Mouse (Mus musculus) adrenal gland, postnatal 4 days (tissue): ENCODE measurements at regions not wholly inside any gene's neighbourhood (a gene's known extent, or its start where the extent isn't known, plus 50 kb on each side); places are given as distances from the start of the nearest gene placed in this dataset.

ENCODE experiments used
- DNase-seq, 2 experiments: peaks; one replicate each; pipeline ENCODE4 v3.0.0; 2021 to 2022; ENCODE audit warnings: low spot score in 2 of 2, mixed read lengths in 2 of 2

DNA sequence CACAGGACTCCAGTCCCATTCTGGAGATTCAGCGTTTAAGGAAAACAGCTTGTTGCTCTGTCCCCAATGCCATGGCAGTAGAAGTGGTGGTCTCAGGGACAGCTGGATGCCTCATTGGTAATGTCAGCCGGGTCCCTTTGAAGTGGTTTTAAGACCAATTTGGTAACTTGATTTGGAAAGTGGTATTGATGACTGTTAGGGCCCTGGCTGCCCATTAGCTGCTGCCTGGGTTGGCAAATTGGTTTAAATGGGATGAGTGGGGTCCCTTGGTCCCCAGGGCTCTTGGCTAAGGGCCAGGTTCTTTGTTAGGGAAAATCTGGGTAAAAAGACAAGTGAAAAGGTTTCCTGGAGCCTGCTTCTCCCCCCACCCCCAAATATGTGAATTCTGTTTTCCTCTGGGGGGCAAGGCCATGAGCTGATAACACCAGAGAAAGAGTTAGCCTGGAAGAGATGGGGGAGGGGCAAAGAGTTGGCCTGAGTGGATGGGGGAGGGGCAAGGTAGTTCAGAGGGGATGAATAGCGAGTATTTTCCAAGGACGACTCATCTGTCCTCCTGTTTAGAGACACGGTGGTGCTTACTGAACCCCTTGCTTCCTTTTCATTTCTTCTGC, 1224.6 kb upstream of the A1bg start:
- no peak for DNase-seq

DNA sequence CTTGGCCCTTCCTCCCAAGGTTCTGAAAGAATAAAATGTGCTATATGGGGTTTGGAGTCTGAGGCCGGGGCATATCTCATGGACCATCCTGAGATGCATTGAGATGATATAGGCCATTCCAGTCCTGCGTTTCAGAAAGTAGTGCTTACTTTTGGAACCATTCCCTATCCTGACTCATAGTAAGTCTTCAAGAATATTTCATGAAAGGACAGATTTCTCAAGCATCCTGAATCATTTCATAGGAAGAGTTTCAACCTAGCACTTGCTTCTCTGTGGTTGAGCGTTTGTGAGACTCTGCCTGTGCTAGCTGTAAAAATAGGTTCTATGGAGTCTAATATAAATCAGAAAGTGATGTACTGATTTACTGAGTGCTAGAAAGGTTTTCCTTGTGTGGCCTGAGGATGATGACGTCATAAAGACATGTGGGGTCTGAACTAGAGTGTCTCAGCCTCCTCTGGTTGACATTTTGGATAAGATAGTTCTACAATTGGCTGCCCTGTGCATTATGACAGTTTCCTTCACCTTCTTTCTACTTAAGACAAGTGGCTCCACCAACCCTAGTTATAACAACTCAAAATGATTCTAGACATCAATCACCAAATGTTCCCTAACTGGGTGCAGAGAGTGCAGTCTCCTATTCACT, 1223.0 kb upstream of the A1bg start:
- no peak for DNase-seq

DNA sequence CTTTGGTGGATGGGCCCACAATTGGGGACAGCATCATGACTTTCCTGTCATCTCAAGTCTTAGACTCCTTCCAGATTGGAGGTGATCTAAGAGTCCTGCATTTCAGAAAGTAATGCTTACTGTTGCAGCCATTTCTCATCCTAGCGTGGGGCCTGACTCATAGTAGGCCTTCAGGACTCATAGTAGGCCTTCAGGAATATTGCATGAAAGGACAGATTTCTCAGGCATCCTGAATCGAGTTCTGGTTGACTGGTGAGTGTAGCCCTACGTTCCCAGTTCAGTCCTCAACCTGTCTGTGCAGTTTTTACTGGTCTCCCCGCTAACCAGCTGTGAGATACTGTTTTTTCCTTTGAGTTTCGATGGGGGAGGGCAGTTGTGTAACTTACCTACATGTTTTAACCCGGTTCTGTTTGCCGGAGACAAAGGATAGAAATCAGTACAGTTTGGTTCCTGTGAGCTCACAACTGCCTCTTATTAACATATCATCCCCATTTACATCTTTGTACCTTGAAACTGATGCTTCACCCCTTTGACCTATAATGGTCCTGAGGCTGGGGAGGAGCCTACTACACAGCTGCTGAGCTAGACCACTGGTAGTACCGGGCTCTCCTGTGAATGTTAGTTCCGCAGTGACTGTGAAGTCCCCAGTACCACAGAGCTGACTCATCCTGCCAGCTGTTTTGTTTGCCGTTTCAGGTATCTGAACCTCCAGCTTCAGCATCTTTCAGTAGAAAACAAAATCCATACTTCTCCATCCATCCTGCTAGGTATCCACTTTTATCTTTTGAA, 1222.2 kb upstream of the A1bg start:
- DNase-seq: no peak

DNA sequence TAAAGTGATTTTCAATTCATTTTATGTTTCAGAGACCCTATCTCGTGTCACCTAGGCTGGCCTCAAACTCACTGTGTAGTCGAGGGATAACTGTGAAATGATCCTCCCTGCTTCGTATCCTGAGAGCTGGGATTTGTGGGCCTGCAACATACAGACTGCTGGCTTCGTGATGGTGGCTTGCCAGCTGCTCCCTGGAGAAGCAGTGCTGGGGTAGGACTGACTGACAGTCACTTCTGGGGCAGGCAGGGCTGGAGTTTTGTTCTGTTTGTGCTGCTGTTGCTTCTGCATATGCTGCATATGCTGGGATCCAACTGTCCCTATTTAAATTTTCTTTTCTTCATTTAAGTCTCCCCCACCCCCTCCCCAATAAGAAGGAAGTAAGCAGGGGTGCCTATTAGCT, 1217.0 kb upstream of the A1bg start:
- no peak for DNase-seq

DNA sequence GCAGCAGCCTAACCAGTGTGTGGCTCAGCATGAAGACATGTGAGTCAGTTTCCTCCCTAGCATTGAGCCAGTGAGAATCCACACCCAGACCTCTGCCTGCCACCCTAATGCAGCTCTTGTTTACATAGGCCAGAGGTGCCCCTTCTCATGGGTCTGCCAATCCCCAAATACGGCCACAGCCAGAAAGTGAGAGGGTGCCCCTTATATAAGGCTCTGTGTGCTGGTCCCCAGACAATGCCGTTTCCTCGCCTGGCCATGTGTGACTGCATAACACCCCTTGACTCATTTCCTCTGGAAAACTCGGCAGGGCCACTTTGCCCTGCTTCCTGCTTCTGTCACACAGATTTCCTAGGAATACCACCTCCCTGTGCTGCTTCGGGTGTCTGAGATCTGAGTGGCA, 1216.4 kb upstream of the A1bg start:
- no peak for DNase-seq

DNA sequence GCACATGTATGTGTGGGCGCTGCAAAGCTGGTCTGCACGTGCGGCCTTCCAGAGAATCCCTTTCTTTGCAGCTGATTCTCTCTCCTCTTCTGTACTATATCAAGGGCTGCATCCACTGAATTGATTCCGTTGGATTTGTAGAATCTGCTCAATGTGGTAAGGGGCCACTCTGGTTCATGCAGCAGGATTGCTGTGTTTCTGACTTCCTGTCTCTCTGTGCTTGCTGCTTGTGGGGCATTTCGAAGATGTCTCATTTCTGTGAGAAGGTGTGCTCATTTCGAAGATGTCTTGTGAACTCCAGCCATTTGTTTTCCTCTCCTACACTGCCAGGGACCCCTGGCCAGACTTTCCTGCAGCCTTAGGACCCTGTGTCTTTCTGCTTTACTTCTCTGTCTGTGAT, 1215.9 kb upstream of the A1bg start:
- no peak for DNase-seq

DNA sequence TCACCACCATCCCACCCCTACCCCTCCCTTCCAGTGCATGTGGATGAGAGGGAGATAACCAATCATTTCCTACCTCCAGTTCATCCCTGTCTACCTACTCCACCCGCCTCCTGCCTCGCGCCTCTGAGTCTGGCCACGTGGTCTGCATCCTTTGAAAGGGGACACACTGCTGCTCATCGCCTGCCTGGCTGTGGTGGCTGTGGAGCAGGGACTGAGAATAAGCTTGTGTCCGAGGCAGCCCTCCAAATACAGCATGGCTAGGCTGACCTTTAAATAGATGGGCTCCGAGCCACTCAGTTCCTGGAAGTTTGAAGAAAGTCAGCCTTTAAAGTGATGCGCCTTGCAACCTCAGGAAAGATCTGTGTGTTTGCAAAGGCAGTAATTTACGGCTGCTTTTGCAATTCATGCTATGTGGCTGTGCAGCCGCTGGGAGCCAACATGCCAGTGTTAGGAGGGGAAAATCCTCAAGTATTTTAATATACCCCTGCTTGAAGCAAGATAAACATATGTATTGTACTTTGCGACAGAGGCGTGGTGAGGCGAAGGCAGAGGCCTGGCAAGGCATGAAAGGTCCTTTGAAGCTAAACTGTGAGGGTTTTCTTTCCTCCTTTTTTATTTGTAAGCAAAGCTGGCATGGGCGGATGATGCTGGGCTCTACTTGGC, 1214.3 kb upstream of the A1bg start:
- DNase-seq: no peak

DNA sequence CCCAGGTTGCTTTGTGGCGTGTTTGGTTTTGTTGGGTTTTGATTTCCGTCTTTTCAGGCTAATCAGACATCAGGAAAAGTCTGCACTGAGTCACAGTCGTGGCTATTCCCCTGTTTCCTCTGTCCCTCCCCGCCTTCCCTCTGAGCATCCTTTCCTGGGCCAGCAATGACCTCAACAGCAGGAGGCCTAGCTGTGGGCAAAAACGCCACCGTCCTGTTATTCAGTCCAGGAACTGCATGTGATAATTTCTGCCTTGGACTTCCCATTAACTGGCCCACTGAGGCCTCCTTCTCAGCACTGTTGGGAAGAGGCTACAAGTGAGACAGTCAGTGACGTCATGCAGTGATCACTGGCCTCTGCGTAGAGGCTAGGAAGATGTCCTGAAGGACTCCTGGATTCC, 1212.0 kb upstream of the A1bg start:
- DNase-seq: no peak

DNA sequence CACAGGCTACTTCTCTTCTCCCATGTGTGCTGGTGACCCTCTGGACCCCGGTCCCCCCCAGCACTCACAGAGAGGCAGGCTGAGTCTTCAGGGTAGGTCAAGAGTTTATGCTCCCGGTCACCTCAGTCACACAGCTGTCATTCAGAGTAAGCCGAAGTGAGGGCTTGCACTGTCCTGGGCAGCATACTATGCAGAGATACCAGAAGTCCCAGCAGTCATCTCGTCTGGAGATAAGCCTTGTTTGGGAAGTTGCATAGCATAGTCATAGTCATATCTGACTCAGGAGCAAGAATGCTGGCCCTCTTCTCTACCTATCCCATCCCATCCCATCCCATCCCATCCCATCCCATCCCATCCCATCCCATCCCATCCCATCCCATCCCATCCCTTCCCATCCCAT, 1211.5 kb upstream of the A1bg start:
- no peak for DNase-seq

DNA sequence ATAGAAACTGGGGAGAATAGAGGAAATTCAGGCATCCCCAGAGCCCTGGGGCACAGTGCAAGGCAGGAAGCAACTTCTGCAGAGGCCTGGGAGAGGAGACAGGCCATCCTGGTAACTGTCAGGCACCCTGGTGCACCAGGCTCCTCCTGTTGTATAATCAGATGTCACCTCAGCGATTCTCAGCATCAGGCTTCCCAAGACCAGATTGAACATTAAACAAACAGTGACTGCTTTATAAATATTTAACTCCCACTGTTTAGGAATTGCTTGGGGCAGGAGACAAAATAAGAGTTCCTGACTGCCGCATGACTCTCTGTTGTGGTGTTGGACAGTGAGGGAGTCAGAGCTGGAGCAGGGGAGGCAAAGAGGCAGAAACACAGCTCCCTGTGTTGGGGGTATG, 1210.1 kb upstream of the A1bg start:
- DNase-seq: no peak

DNA sequence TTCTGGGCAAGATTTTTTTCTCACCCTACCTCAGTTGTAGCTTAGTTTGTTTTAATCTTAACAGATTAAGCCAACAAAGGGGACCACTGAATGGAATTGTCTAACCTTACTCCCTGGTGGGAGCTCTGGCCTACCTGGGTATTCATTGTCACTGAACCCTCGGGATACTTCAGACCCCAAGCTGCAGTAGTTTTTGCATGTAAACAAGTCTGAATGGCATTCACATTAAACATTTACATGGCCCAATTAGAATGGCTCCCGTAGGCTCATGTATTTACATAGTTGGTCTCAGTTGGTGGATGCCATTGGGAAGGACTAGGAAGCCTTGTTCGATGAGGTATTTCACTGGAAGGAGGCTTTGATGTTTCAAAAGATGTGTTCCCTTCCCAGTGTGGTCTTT, 1208.9 kb upstream of the A1bg start:
- DNase-seq: no peak

DNA sequence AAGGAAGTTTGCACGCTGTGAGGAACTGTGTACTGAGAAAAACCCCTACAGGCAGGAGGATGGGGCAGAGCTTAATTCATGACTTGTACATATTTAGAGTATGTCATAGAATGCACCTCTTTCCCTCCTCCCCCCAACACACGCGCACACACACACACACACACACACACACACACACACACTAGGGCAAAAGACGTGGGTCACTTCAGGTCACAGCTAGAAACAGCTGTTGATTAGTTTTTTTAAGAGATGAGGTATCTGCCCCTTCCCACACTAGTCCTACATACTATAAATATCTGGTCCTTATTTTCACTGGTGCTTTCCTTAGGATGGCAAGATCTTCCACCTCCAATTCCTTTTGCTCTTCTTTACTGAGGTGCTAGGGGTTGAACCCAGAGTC, 1207.7 kb upstream of the A1bg start:
- DNase-seq: no peak

DNA sequence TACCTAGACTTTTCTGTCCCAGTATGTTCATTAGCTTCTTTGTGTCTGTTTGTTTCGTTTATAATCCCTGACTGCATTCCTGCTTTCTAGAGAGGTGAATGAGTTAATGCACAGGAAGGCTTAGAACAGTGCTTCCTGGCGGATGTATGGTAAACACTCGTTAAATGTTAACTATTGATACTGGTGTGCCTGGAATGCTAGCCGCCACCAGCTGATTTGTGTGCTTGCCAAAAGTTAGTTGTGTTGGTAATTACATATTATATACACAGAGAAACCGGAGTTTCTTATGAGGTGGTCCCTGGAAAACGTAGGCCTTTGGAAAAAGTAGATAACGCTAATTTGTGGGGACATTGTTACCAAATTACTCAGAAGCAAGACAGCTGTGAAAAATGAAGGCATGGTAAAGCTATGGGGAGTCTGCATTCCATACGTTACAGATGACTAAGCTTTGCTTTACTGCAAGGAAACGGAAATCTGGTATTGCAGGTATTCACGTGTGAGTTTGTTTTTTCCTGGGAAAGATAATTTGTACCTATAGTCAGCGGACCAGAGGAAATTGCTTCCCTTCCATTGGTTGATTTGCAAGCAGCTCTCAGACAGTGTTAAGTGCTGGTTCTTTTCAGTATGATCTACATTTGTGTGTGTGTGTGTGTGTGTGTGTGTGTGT, 1205.9 kb upstream of the A1bg start:
- no peak for DNase-seq

DNA sequence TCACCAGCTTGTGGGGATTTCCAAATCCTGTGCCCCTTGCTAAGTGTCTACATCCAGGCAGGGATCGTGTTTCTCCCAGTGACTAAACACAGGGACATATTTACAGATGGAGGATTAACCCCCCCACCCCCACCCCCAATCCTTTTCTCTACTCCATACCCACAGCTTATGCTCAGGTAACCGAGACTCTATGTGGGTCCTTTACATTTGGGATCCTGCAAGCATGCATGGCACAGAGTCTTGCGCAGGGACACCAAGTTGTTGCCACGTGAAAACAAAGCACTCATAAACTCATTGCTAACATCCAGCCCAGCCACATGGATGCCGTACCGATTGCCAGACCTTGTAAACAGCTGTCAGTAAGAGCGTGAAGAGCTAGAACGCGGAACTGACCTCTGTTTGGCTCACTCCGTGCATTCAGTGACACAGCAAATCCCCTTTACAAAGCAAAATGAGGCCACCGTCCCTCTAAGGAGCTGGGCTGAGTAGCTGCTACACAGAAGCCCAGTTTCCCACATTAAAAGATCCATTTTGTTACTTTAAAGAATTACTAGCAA, 1204.9 kb upstream of the A1bg start:
- no peak for DNase-seq

DNA sequence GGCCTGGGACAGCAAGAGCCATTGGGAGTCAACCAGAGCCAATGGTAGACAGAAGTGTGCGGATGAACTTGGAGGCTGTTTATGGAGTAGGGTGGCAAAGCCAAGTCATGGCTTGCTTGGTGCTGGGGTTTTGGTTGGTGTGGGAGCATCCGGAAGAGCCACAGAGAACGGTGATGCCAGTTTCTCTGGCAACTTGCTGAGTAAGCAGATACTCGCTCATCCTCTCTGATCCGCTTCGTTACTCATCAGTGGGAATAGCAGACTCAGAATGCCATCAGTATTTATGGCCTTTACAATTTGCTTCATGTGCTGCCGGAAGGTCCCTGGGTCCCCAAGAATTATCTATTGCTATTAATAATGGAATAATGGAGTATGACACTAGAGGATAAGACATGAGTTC, 1202.9 kb upstream of the A1bg start:
- DNase-seq: no peak

DNA sequence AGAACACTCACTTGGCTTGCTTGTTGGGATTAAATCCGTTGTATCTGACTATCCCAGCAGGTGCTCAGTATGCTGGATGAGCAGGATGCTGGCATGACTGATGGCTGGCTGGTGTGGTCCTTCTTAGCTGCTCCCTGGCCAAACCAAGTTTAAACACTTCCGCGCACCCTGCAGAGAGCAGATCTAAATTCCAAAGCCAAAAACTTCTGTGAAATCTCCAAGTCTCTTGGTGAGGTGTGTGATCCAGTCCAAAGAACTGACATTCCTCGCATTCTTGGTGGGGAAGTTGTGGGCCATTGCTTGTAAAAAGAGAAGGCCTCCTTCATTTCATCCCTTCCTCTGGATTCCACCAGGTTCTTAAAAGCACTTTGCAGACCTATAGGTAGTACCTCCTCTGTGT, 1200.9 kb upstream of the A1bg start:
- no peak for DNase-seq

DNA sequence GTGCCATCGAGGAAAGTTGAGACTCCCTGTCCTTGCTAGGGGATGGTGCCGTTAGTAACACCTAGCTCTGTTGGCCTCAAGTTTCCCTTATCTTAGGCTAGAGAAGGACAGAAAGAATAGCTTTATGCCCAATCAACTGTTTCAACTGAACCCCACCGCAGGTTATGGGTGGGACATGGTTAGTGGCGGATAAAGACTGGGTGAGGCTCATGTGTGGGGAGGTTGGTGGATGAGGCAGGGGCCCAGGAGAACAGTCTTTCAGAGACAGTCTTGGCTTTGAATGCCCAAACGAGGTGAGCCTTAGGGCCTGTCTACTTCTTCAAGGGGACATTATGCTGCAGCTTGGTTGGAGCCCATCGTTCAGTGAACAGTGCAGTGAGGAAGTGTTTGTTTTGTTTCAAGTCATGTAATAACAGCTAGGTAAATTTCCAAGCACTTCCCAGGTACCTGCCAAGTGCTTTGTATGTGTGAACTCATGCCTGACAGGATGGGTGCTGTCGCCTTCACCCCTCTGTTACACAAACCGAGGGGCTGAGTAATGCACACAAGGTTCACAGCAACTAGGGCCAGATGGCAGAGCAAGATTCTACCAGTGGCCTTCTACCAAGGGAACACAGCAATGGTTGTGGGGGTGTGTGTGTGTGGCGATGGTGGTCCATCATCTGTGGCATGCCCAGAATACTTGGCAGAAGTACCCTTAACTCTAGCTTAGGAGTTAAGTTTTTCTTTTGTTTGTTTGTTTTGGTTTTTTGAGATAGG, 1199.6 kb upstream of the A1bg start:
- DNase-seq: no peak

DNA sequence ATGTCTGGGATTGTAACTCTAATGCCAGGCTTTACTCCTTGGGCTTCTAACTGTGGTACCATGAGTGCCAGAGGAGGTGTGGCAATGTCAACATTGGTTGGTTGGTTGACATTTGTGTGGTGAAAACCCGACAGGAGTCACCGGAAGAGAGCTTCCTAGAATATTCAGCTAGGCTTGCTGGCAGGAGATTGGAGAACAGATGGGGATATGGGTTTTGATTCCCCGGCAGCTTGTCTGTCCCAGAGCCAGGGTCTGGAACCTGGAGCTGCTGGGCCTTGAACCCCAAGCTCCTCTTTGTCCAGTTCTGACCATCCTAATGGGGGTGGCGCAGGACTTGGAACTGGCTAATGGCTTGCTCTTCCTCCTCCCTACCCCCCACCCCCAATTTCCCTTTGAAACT, 1198.9 kb upstream of the A1bg start:
- DNase-seq: no peak

DNA sequence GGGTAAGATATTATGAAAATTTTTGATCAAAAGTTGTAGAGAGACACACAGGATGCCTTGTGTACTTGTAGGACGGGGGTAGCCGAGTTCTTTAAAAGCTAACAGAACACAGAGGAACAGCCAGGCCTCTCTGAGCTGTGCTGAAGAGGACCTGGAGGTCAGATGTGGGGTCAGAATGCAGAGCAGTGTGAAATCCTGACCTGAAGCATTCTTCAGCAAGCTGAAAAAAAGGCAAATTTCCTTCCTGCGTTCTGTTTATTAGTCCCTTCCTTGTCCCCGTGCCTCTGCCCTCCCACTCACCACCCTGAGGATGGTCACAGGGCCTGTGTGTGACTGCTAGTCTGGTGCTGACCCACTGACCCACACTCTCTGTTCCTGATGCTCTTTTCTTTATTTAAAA, 1197.9 kb upstream of the A1bg start:
- no peak for DNase-seq

DNA sequence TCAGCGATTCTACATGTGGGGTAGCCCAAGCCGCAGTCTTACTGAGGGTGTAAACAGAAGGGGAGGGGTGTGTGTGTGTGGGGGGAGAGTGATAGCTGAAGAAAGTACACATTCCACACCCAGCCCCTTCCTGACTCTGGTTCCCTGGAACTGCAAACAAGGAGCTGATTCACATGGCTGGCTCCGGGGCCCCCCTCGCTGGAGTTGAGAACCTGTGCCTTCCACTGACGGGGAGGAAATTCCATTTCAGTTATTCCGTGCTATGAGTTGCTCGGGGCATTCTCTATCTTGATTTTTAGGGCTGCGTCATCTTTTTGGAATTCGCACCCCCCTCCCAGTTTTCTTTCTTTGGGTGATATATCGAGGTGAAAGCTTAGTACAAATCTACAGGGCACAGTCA, 1196.2 kb upstream of the A1bg start:
- DNase-seq: no peak

DNA sequence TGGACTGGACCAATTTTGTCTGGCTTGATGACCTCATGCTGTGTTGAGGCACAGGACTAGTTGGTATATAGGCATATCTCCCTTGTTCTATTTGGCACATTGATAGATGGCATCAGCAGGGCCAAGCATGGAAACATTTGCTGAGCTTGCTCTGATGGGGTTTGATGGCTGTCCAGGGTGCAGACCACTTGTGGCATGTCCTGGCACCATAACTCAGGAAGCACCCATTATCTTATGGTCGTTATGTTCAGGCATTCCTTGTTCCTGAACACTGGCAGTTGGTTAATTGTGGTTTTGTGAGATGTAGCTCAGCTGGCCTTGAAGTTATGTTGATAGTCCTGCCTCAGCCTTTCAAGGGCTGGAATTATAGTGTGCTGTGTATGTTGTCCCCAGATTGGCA, 1193.4 kb upstream of the A1bg start:
- no peak for DNase-seq
